Mouse (Mus musculus) frontal cortex, postnatal 14 days (tissue): ENCODE results near the gene Mcemp1.

Experiments
- DNase-seq, 2 experiments: peaks; one replicate each; pipeline ENCODE4 v3.0.0; 2022; ENCODE audit warnings: low spot score in 2 of 2

Gene Mcemp1

GRCm38 (mm10) chr8:3665507-3665906 lies at the start of gene Mcemp1:
Mcemp1 (plus strand) TSS chr8:3665754.
- DNase-seq = no peak

- DNase-seq = peak; percentile 99
Observed at GRCm38 (mm10) chr8:3621199-3621970, 44.2 kb upstream of the Mcemp1 start, which contains the start of the genes Xab2 and Pet100. Xab2 (minus strand) TSS chr8:3621316. Pet100 (plus strand) TSS chr8:3621548.

GRCm38 (mm10) chr8:3622119-3622518 lies 43.4 kb upstream of the Mcemp1 start:
- DNase-seq = no peak

GRCm38 (mm10) chr8:3625445-3625844 lies 40.1 kb upstream of the Mcemp1 start, which contains the start of gene Pcp2:
Pcp2 (minus strand) TSS chr8:3625545.
- DNase-seq = no peak

- DNase-seq = no peak
Observed at GRCm38 (mm10) chr8:3626971-3627370, 38.6 kb upstream of the Mcemp1 start.

- no peak for DNase-seq
Observed at GRCm38 (mm10) chr8:3628014-3628413, 37.5 kb upstream of the Mcemp1 start.

GRCm38 (mm10) chr8:3630647-3631477 lies 34.7 kb upstream of the Mcemp1 start, which contains the start of gene Stxbp2:
Stxbp2 (plus strand) TSS chr8:3630955.
- DNase-seq = no peak

GRCm38 (mm10) chr8:3631478-3631875 lies 34.1 kb upstream of the Mcemp1 start:
- DNase-seq = no peak

- no peak for DNase-seq
Observed at GRCm38 (mm10) chr8:3645804-3646203, 19.8 kb upstream of the Mcemp1 start.

- no peak for DNase-seq
Observed at GRCm38 (mm10) chr8:3646824-3647531, 18.6 kb upstream of the Mcemp1 start.

- DNase-seq = no peak
Observed at GRCm38 (mm10) chr8:3647561-3647960, 18.0 kb upstream of the Mcemp1 start.

- no peak for DNase-seq
Observed at GRCm38 (mm10) chr8:3648268-3648667, 17.3 kb upstream of the Mcemp1 start.

GRCm38 (mm10) chr8:3648990-3649389 lies 16.6 kb upstream of the Mcemp1 start:
- DNase-seq = no peak

GRCm38 (mm10) chr8:3652845-3653244 lies 12.7 kb upstream of the Mcemp1 start:
- no peak for DNase-seq

GRCm38 (mm10) chr8:3654726-3655508 lies 10.6 kb upstream of the Mcemp1 start:
- no peak for DNase-seq

GRCm38 (mm10) chr8:3655526-3655925 lies 10.0 kb upstream of the Mcemp1 start, which contains the start of gene Retn:
Retn (plus strand) TSS chr8:3655770.
- DNase-seq = no peak

GRCm38 (mm10) chr8:3656725-3657381 lies 8.7 kb upstream of the Mcemp1 start:
- peak; percentile 42 to 49 for DNase-seq

GRCm38 (mm10) chr8:3660889-3661288 lies 4.7 kb upstream of the Mcemp1 start:
- no peak for DNase-seq

GRCm38 (mm10) chr8:3664405-3664804 lies 1.1 kb upstream of the Mcemp1 start:
- no peak for DNase-seq

- DNase-seq = no peak
Observed at GRCm38 (mm10) chr8:3670388-3670787, 4.8 kb downstream of the Mcemp1 start.
